Mouse (Mus musculus) C2C12 (cell line): Measurements from ENCODE around the gene Arxes1.
"Not testable (repeated sequence)": the region's sequence is repeated elsewhere in the genome, so short reads cannot be mapped to it uniquely, and the experiment has no call there.

Experiments
- CTCF ChIP-seq: IDR thresholded peaks from one replicate; pipeline ENCODE4 v1.5.1; 2011; ENCODE audit not compliant: control insufficient read depth, insufficient read depth, insufficient read length
- MYOD1 ChIP-seq: IDR thresholded peaks from one replicate; pipeline ENCODE4 v1.6.1; 2011; ENCODE audit warnings: low read depth; ENCODE audit not compliant: control insufficient read depth, insufficient read length
- MYOG ChIP-seq: IDR thresholded peaks from one replicate; pipeline ENCODE4 v1.6.1; 2011; ENCODE audit not compliant: control insufficient read depth, insufficient read length; ENCODE audit errors: extremely low read depth
- USF1 ChIP-seq: IDR thresholded peaks from one replicate; pipeline ENCODE4 v1.6.1; 2011; ENCODE audit warnings: low read depth, mild to moderate bottlenecking, control low read depth, moderate library complexity

DNA sequence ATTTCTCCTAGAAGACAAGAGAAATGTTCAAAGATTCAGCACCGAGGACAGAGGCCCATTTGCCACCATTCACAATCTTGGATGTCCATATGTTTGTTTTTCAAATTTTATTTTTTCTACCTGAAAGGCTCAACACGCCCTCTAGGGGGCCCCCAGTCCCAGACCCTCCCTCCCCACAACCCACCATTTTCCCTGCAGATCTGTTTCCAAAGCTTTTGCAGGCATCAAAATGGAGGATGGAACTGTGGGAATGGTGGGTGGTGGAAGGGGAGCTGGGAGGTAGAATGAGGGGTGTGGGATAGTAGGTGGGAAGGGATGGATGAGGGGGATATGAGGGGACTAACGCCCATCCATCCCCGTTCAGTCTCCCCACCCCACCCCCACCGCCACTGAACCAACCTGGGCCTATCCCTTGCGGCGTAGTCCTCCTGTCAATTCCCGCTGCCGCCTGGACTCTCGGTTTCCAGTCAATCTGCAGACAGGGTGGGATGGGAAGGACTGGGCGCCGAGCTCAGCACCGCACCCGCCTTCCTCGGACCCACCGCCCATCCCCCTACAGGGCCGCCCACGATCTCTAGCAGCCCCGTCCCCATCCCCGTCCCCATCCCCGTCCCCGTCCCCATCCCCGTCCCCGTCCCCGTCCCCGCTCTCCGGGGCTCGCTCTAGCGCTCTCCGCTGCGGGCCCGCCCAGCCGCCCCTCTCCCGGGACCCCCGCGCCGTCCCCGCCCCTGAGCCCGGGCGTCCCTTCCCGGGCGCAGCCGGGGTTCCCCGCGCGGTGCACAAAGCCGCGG, 34.2 kb downstream of the Arxes1 start:
- not testable (repeated sequence) for TF ChIP-seq MYOD1, CTCF, USF1, MYOG
